Mouse (Mus musculus) T-helper 1 cell (primary cell): ENCODE data around the gene Hapln1.

Source experiments
- in situ Hi-C: fragments of 300-600 bp; cut with MboI, MseI; formaldehyde crosslinking; loops from one replicate; pipeline ENCODE4 v1.15.1; 2025; ENCODE audit warnings: high pct_unique_total_duplicates

Hapln1 gene

DNA sequence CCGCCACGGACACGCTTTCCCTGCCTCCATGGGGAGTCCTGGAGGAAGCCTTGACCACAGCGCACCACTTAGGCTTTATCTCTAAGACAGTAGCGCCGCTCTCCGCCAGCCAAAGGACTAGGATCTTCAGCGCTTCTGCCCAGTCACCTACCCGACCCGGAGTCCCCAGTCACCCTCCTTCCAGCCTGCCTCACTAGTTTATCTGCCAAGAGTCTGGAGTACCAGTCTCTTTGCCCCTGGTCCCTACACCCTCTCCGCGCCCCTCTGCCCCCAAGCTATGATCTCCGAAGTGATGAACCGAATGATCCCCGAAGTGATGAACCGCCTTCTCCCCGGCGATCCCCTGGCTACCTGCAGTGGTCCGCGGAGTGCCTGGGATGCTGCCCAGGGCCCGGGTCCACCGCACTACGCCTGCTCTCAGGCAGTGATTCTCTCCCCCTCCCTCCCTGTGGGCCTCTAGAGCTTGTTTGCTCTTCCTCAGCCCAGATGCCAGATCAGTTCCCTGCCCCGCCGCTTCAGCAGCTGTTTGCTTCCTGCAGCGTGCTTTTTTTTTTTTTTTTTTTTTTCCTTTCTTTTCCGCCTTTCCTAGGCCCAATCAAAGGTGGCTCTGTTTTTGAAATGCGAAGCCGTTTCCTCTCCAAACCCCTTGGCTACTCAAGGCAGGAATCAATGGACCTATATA lies at the start of gene Hapln1:
Gene Hapln1, plus strand, starts transcription at position 592 of the 682 bp plus-strand sequence.
- in situ Hi-C loops = no loop called here

DNA sequence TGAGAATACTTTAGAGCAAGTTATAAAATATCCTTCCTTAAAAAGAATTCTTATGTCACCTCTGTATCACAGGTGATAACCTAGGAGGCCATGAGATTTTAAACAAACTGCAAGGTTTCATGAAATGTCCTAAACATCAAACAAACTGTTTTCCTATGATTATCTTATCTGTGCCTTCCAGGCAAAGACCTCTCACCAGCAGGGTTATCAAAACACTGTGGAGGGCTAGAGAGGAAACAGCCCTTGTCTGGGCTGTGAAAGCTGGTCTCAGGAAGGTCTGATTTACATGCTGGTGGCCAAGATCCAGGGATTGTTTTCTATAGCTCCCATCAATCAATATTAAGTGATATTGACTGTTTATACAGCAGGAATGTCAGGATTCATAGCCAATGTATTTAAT lies 46.4 kb upstream of the Hapln1 start:
- in situ Hi-C loops = no loop called here

DNA sequence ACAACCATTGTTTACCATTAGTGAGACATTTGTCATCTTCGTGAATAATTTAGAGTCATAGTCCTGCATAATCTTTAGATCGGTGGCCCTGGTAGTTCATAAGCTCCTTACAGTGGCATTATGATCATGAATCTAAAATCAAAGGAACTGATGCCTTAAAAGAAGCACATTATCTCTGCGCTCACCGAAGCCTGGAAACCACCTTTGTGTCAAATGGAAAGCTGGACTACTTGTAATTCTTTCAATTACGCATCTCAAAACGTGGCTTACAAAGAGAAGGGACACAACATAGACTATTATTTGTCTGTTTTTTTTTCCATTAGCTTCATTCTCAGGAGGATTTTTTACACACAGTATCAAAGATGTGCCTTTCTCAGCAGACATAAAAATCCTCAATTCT lies 45.9 kb upstream of the Hapln1 start:
- in situ Hi-C loops = no loop called here

DNA sequence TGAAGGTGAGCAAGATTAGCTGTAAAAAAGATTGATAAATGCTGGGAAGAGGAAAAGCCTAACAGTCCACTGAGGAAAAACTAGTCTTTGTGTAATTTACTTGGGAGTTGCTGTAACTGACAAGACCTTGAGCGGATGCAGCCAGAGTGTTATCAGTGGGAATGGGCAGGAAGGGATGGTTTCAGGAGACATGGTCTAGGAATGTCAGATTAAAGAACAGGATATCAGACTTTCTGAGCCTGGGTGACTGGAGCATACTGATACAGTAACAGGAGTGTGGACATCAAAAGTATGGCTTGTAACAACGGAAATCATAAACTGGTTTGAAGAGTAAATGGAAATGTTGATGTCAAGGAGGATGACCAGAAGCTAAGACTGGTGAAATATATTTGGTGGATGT lies 43.0 kb upstream of the Hapln1 start:
- in situ Hi-C loops = no loop called here

DNA sequence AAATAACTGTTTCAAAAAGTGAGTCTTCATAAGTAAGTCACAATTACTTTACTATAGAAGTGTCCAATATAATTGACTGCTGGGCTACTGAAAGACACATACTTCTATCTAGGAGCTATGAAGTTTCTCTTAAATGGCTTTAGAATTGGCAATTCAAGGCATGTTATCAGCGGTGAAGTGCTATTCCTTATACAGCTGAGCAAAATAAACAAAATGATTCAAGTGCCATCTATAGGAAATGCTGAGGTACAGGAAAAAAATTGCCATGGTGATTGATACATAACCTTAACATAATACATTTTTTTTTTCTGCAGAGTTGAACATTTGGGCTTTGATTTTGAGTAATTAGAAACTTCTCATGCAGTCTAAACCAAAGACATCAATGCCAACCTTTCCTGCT lies 40.2 kb upstream of the Hapln1 start:
- in situ Hi-C loops = no loop called here

DNA sequence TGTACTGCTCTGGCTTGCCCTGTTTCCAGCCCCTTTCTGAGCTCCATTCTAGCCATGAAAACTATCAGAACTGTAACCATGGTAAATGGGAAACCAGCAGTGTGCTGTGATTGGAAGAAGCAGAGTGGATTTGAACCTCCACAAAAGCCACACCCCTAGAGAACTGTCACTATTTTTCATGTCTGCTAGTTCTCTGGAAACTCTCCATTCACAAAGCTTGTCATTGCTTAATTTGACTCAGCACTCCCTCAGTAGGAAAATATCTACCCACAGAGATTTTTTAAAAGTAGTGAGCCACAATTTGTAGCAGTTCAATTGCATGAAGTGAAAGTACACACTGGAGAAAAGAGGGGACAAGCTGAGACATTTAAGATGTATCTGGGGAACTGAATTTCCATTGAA lies 18.1 kb upstream of the Hapln1 start:
- in situ Hi-C loops = loop anchor here (10.0 kb wide), 1 partner anchor 227 kb away; no protein-coding TSS in a partner anchor

DNA sequence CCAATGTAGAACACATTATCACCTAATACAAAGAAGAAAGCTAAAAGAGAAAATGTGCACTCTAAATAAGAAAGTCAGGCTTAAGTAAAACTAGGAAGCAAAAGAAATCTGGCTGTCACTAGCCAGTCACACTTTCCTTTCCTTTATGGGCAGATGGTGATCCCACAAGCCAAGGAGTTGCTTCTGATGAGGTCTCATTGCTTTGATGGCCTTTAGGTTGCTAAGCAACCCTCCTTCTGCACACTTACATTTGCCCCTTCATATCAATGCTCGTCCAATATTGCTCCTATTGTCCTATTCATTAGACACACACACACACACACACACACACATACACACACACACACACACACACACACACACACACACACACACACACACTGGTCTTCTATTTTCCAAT lies 10.9 kb upstream of the Hapln1 start:
- in situ Hi-C loops = loop anchor here (10.0 kb wide), 1 partner anchor 234 kb away; no protein-coding TSS in a partner anchor

DNA sequence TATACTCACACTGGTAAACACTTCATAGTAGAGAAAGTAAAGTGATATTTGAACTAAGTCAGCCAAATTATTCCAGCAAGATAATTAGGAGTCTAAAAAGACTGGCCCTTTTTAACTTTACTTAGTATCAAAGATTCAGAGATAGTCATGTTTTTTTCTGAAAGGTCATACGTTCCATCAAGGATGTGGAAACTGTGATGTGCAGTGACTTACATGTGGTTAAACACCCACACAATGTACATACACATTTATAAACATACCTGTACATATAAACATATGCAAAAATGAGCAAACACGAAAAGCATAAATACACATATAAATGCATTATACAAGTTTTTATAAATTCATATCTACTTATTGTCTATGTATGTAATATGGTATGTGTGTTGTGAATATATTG lies 9.2 kb upstream of the Hapln1 start:
- in situ Hi-C loops = no loop called here

DNA sequence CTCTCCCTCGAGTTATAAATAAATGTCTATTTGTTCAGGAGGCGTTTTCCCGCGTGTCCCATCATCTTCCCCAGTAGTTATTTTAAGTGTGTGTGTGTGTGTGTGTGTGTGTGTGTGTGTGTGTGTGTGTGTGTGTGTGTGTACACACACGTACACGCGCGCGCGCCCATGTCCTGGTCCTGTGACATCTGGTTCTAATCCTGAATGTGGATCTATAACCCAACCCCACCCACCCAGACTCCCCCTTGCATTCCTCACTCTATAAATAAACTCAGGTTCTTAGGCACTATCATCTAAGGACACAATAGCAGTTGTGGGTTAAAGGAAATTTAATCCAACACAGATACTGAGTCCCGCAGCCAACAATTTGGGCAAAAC lies 280 bp downstream of the Hapln1 start:
- in situ Hi-C loops = no loop called here

DNA sequence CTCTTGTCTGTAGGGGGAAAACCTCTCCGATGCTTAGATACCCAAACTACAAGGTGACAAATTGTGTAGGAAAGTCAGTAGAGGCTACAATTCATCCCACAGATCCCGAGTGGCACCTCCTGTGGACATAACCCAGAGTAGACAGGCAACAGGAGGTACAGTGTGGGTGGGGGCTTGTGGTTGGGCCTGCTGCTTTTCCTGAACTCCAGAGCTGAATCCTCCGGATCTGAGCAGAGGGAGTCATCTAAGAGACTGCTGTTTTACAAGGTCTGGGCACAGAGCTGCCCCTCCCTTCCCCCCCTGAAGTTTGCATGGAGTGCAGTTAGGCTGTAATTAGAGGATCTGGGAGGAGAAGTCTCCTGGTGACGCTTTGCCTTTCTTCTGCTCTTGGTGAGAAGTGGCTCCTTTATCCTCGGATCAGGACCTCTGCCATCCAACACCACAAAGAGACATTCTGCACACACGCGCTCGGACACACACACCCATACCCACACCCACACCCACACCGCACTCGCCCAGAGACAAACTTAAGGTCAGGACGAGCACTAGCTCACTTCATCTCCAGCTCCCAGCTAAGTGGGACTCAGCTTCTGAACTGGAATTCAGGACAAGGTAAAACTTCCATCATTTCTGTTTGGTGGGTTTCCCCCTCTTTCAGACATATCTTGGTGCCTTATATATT lies 846 bp downstream of the Hapln1 start:
- in situ Hi-C loops = no loop called here

DNA sequence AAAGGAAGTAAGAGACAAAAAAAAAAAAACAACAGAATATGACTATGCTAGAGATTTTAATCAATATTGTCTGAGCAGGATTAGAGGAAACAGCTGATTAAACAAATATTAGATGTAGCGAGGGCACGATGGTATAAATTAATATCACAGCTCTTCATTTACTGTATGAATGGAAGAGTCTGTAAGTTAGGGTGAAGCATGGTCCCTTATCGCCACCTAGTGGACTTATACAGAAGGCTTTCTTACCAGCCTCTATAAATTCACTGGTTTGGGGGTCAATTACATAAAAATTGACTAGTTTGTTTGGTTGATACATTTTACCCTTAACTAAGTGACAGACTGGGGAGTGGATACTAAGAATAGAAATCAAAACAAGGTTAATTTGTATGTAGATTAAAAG lies 3.4 kb downstream of the Hapln1 start:
- in situ Hi-C loops = no loop called here

DNA sequence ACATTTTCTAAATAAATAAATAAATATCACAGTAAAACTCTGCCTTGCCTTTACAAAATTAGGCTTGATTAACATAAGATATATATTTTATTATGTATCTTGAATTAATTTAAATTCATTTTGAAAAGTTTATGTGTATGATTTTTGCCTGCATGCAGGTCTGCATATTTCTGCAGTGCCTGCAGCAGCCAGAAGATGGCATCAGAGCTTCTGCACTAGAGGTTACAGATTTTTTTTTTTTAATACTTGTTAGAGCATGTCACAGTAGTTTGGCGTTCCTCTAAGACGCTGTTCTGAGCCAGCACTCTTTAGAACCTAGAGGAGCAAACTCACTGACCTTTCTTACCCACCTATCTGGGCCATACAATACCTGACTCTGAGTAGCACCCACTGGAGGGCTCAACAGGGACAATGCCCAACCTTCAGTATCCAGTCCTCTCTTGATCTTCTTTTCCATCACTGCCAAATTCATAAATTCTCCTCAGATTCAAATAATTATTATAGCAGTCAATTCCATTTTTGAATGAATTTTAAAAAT lies 8.7 kb downstream of the Hapln1 start:
- in situ Hi-C loops = no loop called here

DNA sequence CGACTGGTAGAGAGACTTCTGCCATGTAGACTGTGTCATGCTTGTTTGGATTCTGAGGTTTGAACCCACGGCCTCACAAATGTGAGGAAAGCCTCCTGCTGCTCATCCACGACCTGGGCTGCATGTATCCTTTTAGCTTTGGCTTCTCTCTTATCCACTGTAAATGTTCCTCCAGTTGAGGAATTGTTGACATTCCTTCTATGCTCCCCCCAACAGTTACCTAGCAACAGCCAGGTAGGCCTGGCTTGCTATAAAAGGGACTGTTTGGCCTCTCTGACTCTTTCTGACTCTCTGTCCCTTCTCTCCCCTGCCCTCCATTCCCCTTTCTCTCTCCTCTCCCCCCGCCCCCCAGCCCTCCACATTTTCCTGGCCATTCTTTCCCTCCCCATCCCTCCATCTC lies 9.9 kb downstream of the Hapln1 start:
- in situ Hi-C loops = no loop called here

DNA sequence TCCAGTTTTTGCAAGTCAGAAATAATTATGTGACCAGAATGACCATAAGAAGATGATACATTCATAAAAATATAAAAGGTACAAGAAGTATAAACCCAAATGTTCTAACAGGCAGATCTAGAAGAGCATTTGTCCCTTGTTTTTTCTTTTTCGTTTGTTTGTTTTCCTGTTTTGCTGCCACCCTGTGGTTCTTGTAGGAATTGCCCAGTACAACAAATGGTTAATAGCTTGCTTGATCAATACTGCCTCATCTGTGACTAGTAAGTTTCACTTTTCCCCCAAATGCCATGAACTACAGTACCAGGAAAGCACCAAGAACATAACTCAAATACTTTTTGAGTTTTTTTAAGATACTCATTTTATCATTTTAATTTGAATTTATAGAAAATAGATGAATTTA lies 11.9 kb downstream of the Hapln1 start:
- in situ Hi-C loops = no loop called here

DNA sequence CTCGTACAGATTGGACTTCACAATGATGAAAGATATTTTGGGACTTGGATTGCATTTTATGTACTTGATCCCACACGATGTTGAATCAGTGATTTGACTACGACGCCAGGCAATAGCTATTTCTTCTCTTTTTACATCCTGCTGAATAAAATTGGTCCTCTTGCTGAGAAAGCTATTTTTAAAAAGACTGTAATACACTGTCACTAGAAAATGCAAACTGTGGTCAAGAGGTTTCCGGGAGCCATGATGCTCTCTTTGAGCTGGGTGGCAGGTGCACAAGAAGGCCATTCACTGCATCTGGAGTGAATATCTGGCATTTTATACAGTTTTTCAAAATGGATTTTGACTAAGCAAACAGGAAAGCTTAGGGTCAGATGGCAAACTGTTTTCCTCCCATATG lies 24.9 kb downstream of the Hapln1 start:
- in situ Hi-C loops = no loop called here

DNA sequence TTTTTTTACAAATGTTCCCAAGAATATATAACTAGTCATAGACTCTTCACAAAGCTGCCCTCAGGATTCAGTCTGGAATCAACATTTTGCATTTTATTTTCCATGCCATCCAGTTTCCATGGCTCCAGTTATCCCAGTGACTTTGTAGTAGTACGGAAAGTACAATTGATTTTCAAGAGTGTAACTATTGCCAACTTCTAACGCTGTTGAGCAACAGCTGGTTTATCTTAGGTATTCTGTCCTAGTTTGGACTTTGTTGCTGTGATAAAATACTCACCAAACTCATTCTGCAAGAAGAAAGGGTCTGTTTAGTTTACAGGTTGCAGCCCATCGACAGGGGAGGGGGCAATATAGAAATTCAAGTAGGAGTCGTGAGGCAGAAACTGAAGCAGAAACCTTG lies 26.7 kb downstream of the Hapln1 start:
- in situ Hi-C loops = no loop called here

DNA sequence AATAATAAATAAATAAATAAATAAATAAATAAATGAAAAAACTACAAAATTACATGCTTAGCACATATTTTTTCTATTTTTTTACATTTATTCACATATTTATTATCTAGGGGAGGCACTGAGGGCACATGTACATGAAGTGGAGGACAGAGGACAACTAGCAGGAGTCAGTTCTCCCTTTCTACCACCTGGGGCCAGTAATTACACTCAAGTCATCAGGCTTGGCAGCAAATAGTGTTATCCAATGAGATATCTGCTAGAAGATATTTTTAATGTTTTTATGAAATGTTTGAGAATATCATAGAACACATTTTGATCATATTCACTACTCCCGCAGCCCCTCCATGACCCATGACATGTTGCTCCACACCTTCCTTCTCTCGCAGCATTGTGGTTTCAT lies 39.5 kb downstream of the Hapln1 start:
- in situ Hi-C loops = no loop called here

DNA sequence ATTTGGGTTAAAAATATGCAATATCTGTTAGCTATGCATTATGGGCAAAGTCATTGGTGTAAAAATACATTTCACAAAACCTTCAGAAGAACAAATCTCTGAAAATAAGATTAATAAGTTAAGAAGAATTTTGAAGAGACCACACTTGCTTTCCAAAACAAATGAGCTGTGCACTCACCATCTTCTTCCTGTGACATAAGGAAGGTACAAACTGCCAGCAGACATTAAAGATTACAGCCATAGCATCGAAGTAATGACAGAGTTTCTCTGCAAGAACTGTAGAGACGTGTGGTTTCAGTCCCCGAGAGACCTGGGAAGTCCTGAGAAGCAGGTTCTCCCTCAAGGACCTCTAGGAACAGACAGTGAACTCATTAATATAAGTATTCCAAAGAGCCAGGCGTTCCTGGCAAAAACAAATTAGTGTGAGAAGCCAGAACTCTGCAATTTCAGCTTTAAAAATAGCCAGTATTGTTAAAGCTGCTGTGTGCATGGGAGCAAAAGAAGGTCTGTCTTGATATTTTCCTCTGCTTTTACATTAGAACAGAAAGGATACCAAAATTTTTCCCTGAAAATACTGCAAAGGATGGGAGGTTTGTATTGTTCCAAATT lies 43.6 kb downstream of the Hapln1 start:
- in situ Hi-C loops = no loop called here

DNA sequence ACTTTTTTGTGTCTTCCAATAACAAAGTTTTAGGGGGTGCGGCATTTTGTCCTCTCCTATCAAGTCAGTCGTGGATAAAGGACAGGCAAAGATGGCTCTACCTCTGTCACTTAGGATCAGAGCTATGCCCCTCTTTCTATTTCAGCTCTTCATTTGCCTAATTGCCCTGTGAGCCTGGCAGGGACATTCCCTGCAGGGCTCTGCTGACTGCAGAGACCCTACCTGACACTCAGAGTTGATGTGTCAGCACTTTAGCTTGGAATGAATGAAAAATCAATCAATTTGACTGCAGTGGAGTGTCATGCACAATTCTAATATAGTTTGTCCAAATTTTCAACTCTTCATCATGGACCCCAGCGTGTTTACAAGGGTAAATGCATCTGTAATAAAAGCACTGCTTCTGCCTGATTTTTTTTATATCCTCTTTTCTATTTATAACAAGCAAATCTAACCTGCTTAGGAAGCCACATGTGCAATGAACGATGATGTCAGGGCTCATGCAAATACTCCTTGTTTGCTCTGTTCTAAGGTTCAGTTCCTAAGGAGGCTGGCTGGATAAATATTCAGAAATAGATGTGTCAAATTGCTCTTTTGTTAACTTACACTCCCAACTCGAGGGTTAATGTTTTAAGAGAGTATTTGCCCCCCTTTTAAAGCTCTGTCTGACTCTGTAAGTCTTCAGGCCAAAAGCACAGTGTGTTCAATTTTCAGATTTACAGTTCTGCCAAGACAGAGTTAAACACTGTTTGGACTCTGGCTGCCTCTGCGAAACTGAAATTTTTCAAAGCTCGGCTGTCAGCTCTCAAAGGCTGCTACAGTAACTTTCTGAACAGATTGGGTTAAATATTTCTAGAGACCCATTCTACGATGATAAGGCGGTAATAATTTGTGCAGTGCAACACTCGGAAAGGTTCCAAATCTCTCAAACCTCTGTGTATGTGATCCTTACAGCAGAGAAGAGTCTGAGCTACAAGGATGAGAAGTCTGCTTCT lies 44.4 kb downstream of the Hapln1 start:
- in situ Hi-C loops = no loop called here

DNA sequence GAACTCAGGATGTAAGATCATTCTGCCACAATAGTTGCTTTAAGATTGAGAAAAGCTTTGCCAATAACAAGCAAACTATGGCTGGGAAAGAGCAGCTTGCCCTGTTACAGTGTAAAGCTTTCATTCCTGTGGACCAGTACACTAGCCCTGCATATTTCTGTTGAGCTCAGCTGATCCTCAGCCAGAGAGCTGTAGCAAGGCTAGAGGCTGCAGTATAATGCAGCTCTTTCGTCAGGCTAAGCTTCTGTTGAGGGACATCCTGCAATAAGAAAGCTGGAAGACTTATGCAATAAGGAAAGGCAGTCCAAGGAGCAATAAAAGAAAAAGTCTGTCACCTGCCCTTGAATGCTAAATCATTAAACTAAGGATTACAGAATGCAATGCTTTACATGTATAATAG lies 45.5 kb downstream of the Hapln1 start:
- in situ Hi-C loops = no loop called here

DNA sequence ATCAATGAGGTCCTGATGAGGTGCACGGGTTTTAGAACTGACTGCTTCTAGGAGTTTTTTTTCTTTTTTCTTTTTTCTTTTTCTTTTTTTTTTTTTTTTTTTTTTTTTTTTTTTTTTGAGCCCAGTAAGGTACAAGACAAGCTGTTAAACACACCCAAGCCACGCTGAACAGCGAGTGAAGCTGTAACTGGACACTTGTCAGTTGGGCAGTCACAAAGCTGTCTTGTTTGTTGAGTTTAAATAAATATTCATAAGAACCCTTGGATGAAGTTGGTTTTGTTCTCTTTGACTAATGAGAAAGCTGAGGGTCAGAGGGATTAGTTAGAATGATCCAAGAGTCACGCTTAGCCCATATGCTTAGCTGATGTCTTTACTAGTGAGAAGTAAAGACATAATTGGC lies 55.5 kb downstream of the Hapln1 start:
- in situ Hi-C loops = no loop called here

DNA sequence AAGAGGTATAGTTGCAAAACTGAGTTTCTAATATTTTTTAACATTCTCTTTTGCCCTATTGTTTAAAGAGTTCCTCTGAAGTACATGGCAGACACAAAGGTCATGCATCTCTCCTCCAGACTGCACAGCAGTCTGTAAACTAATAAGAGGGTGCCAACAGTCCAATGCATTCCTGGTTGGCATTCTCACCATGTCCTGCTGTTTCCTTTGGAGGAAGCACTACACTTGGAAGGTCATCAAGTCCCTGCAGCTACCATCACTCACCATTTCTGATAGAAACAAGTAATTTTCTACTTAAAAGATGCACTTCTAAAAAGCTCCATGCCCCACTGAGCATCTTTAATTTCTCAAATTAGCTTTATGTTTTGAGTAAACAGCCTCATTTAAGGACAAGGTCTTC lies 57.8 kb downstream of the Hapln1 start:
- in situ Hi-C loops = no loop called here
